Mouse (Mus musculus) heart, postnatal 36 days (tissue): ENCODE measurements around the gene Angptl7. TPM values are rescaled to one million over a fixed set of nuclear protein-coding genes. Genes with fewer than 3 reads are reported as not detected.

Experiments used
- DNase-seq, 2 experiments: peaks; one replicate each; pipeline ENCODE4 v3.0.0; 2021 to 2022
- intact Hi-C: fragments of 180-260 bp; cut with DNase I; formaldehyde crosslinking; loops from one replicate; pipeline ENCODE4 v1.15.1; 2025
- total RNA-seq, 2 experiments: library from RNA; stranded (reverse); gene quantifications; 2 replicates each; pipeline ENCODE4 v1.2.3; 2021

Gene Angptl7
- total RNA-seq, 2 experiments from 2014 or later, result 2.8 to 4.3 TPM

- no peak for DNase-seq
- intact Hi-C loops, result no loop called here
These were observed 4.2 kb downstream of the Angptl7 start for GRCm38 (mm10) chr4:148495874-148496689.

- DNase-seq, result no peak
- intact Hi-C loops, result no loop called here
These were observed 5.1 kb downstream of the Angptl7 start for GRCm38 (mm10) chr4:148495160-148495559.

- DNase-seq, result no peak
- intact Hi-C loops, result no loop called here
These were observed 8.8 kb downstream of the Angptl7 start for GRCm38 (mm10) chr4:148491448-148491847.

- intact Hi-C loops, result no loop called here
These were observed 9.8 kb downstream of the Angptl7 start for GRCm38 (mm10) chr4:148490502-148490901.

GRCm38 (mm10) chr4:148487841-148488240 lies 12.4 kb downstream of the Angptl7 start:
- intact Hi-C loops, result no loop called here
- DNase-seq, result no peak

More at GRCm38 (mm10) chr4:148490502-148490901, 9.8 kb downstream of the Angptl7 start:
- DNase-seq, result no peak

- intact Hi-C loops, result no loop called here
- no peak for DNase-seq
These were observed 15.7 kb downstream of the Angptl7 start for GRCm38 (mm10) chr4:148484511-148484910.

- intact Hi-C loops, result no loop called here
- no peak for DNase-seq
These were observed 18.6 kb downstream of the Angptl7 start for GRCm38 (mm10) chr4:148481557-148482168.

GRCm38 (mm10) chr4:148480245-148480644 lies 20.0 kb downstream of the Angptl7 start:
- DNase-seq, result no peak
- intact Hi-C loops, result no loop called here

GRCm38 (mm10) chr4:148473496-148473895 lies 26.8 kb downstream of the Angptl7 start:
- intact Hi-C loops, result no loop called here
- no peak for DNase-seq

- intact Hi-C loops, result no loop called here
- no peak for DNase-seq
These were observed 27.7 kb downstream of the Angptl7 start for GRCm38 (mm10) chr4:148472436-148473174.

GRCm38 (mm10) chr4:148471363-148471806 lies 28.9 kb downstream of the Angptl7 start:
- no peak for DNase-seq
- intact Hi-C loops, result no loop called here

GRCm38 (mm10) chr4:148469487-148470252 lies 30.6 kb downstream of the Angptl7 start:
- DNase-seq, result no peak

GRCm38 (mm10) chr4:148468396-148468795 lies 31.9 kb downstream of the Angptl7 start:
- intact Hi-C loops, result no loop called here
- no peak for DNase-seq

More at GRCm38 (mm10) chr4:148469487-148470252, 30.6 kb downstream of the Angptl7 start:
- intact Hi-C loops, result no loop called here

- DNase-seq, result no peak
- intact Hi-C loops, result no loop called here
These were observed 33.7 kb downstream of the Angptl7 start for GRCm38 (mm10) chr4:148466511-148467079.

GRCm38 (mm10) chr4:148464869-148465268 lies 35.4 kb downstream of the Angptl7 start:
- intact Hi-C loops, result no loop called here
- DNase-seq, result no peak

GRCm38 (mm10) chr4:148464301-148464700 lies 36.0 kb downstream of the Angptl7 start:
- no peak for DNase-seq
- intact Hi-C loops, result no loop called here

GRCm38 (mm10) chr4:148463208-148463960 lies 36.9 kb downstream of the Angptl7 start:
- peak; percentile 14 to 26 for DNase-seq
- intact Hi-C loops, result loop anchor here (1.0 kb wide), 1 partner anchor 293 kb away; no protein-coding TSS in a partner anchor

- DNase-seq, result no peak
- intact Hi-C loops, result loop anchor here (1.0 kb wide), 1 partner anchor 292 kb away; no protein-coding TSS in a partner anchor
These were observed 37.5 kb downstream of the Angptl7 start for GRCm38 (mm10) chr4:148462717-148463116.

GRCm38 (mm10) chr4:148461772-148462171 lies 38.5 kb downstream of the Angptl7 start:
- no peak for DNase-seq
- intact Hi-C loops, result no loop called here
